Mouse (Mus musculus) stomach, postnatal 0 days (tissue): Measurements from ENCODE around the gene Aifm3.

Source experiments
- CTCF ChIP-seq: IDR thresholded peaks from 2 replicates; pipeline ENCODE4 v1.5.1; 2016; ENCODE audit warnings: antibody characterized with exemption, low read depth, mild to moderate bottlenecking, moderate library complexity
- EP300 ChIP-seq: optimal IDR thresholded peaks from 2 replicates; pipeline ENCODE3; 2016; ENCODE audit warnings: antibody characterized with exemption

- no peak for TF ChIP-seq CTCF
- no peak for TF ChIP-seq EP300
These were observed 21.3 kb downstream of the Aifm3 start for GRCm38 (mm10) chr16:17510686-17511085.
